Comparison of ENCODE assay signal across 33 mouse cellular contexts in the genomic region with DNA sequence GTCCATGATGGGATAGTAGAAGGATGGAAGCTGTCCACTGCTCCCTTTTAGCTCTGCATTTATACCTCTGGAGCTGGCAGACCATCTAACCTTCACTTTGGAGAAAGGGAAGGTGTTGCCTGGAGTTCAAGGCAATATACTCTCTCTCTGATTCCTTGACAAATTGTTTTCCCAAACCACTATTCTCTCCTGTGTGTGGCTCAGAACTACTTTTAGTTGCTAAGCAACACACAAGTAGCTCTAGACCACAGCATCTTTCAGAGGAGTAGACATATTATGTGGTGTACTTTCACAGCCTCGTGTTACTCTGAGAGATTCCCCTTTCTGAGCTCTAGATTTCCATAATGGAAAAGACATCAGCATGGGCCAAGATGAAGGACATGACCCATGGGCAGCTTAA.
"Had no signal": no experiment of that assay in that cellular context is flagged by ENCODE, and none has a peak within 500 bp of the region (broad histone marks: within the 10 kb centered on the region; RNA-seq: fewer than 3 reads in every experiment).

No protein-coding gene starts in this region.

- H3K4me1 ChIP-seq: limb, embryonic 10.5 days; limb, embryonic 12.5 days; limb, embryonic 13.5 days; limb, embryonic 15.5 days; liver, embryonic 12.5 days; liver, embryonic 13.5 days; liver, embryonic 15.5 days; lung, embryonic 15.5 days; megakaryocyte, embryonic 14.5 days; midbrain, embryonic 10.5 days; midbrain, embryonic 12.5 days; midbrain, embryonic 13.5 days; midbrain, embryonic 15.5 days; neural tube, embryonic 12.5 days; neural tube, embryonic 13.5 days had no signal

- DNase-seq: left cerebral cortex, postnatal 4 days; liver; liver, embryonic 13.5 days; liver, postnatal 0 days; lung, adult 18-20 months; lung, adult 2 months; lung, embryonic 14.5 days; lung, postnatal 10 days; lung, postnatal 14 days; lung, postnatal 36 days; lung, postnatal 4 days; midbrain, embryonic 14.5 days had no signal

- H3K27ac ChIP-seq: limb, embryonic 10.5 days; limb, embryonic 12.5 days; limb, embryonic 13.5 days; limb, embryonic 15.5 days; liver, embryonic 12.5 days; liver, embryonic 13.5 days; liver, embryonic 14.5 days; liver, embryonic 15.5 days; lung, embryonic 15.5 days; macrophage; midbrain, embryonic 10.5 days; midbrain, embryonic 12.5 days; midbrain, embryonic 13.5 days; midbrain, embryonic 15.5 days; neural tube, embryonic 12.5 days; neural tube, embryonic 13.5 days had no signal

- H3K9ac ChIP-seq: limb, embryonic 12.5 days; limb, embryonic 13.5 days; limb, embryonic 15.5 days; liver, embryonic 12.5 days; liver, embryonic 13.5 days; liver, embryonic 14.5 days; liver, embryonic 15.5 days; liver, postnatal 0 days; lung, embryonic 14.5 days; lung, embryonic 15.5 days; midbrain, embryonic 12.5 days; midbrain, embryonic 13.5 days; midbrain, embryonic 15.5 days; neural tube, embryonic 12.5 days; neural tube, embryonic 13.5 days had no signal

- H3K4me3 ChIP-seq: limb, embryonic 10.5 days; limb, embryonic 12.5 days; limb, embryonic 13.5 days; limb, embryonic 15.5 days; liver, embryonic 12.5 days; liver, embryonic 13.5 days; liver, embryonic 15.5 days; lung, embryonic 15.5 days; megakaryocyte, embryonic 14.5 days; midbrain, embryonic 10.5 days; midbrain, embryonic 12.5 days; midbrain, embryonic 13.5 days; midbrain, embryonic 15.5 days; myocyte; neural tube, embryonic 12.5 days; neural tube, embryonic 13.5 days had no signal

- H3K4me2 ChIP-seq: limb, embryonic 12.5 days; limb, embryonic 13.5 days; limb, embryonic 15.5 days; liver, embryonic 11.5 days; liver, embryonic 12.5 days; liver, embryonic 13.5 days; liver, embryonic 15.5 days; lung, embryonic 14.5 days; lung, embryonic 15.5 days; midbrain, embryonic 11.5 days; midbrain, embryonic 12.5 days; midbrain, embryonic 13.5 days; midbrain, embryonic 15.5 days; neural tube, embryonic 12.5 days; neural tube, embryonic 13.5 days had no signal

- H3K36me3 ChIP-seq: limb, embryonic 10.5 days; limb, embryonic 12.5 days; limb, embryonic 13.5 days; limb, embryonic 15.5 days; liver, embryonic 12.5 days; liver, embryonic 13.5 days; liver, embryonic 15.5 days; lung, embryonic 15.5 days; midbrain, embryonic 10.5 days; midbrain, embryonic 12.5 days; midbrain, embryonic 13.5 days; midbrain, embryonic 15.5 days; neural tube, embryonic 12.5 days; neural tube, embryonic 13.5 days had no signal

- ATAC-seq: liver, embryonic 12.5 days; liver, postnatal 0 days; lung, postnatal 0 days; midbrain, embryonic 13.5 days; midbrain, embryonic 15.5 days; midbrain, embryonic 16.5 days had no signal

- H3K9me3 ChIP-seq: limb, embryonic 10.5 days; limb, embryonic 12.5 days; limb, embryonic 13.5 days; limb, embryonic 15.5 days; liver, embryonic 12.5 days; liver, embryonic 13.5 days; liver, embryonic 15.5 days; lung, embryonic 15.5 days; megakaryocyte, embryonic 14.5 days; midbrain, embryonic 10.5 days; midbrain, embryonic 12.5 days; midbrain, embryonic 13.5 days; midbrain, embryonic 15.5 days; neural tube, embryonic 12.5 days; neural tube, embryonic 13.5 days had no signal

- H3K27me3 ChIP-seq: limb, embryonic 12.5 days; limb, embryonic 13.5 days; limb, embryonic 15.5 days; liver, embryonic 12.5 days; liver, embryonic 13.5 days; liver, embryonic 15.5 days; lung, embryonic 15.5 days; megakaryocyte, embryonic 14.5 days; midbrain, embryonic 12.5 days; midbrain, embryonic 13.5 days; midbrain, embryonic 15.5 days; neural tube, embryonic 12.5 days; neural tube, embryonic 13.5 days had no signal
